Mouse (Mus musculus) brain, embryonic 14.5 days (tissue): ENCODE results near the gene Mmp23.

Source experiments
- CTCF ChIP-seq: fragments of 200-500 bp; IDR thresholded peaks from 2 replicates; pipeline ENCODE4 v1.5.1; 2012; ENCODE audit warnings: inconsistent platforms, mild to moderate bottlenecking, moderate library complexity, borderline replicate concordance; ENCODE audit not compliant: insufficient read depth, insufficient read length; ENCODE audit errors: extremely low read depth
- POLR2A ChIP-seq: fragments of 200-500 bp; IDR thresholded peaks from 2 replicates; pipeline ENCODE4 v1.6.1; 2012; ENCODE audit warnings: mild to moderate bottlenecking, inconsistent platforms, borderline replicate concordance; ENCODE audit not compliant: poor library complexity, insufficient read depth, insufficient read length, severe bottlenecking; ENCODE audit errors: extremely low read depth

DNA sequence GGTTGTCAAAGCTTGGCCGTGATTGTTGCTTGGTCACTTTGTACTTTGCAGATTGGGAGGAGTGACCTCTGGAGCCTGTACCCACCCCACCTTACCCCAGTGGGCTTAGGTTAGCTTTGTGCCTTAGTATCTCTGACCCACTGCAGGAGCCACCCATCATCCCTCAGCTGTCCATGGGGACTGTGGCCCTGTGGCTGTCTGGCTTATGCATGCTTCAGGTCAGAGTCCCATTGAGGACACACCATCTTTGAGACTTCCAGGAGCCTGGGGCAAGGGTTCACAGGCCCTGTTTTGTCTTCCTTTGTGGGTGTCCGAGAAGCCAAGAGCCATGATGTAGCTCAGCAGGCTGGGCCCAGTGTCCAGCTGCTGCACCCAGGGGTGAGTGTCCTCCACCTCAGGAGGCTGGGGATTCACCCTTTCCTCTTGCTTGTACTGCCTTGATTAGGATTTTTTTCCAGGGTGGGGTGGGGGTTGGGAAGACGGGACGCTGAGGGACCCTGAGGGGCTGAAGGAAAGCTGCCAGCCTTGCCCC, 42.4 kb upstream of the Mmp23 start:
- TF ChIP-seq CTCF (no peak), POLR2A (no peak)
